Mouse (Mus musculus) thymus, postnatal 10 days (tissue): ENCODE results near the gene Ap3b2.
A peak's percentile ranks its signal among the peaks of the same experiment; 100 is the strongest.

Experiments
- DNase-seq, 2 experiments: peaks; one replicate each; pipeline ENCODE4 v3.0.0; 2021; ENCODE audit warnings: low spot score in 2 of 2

Ap3b2 gene

DNA sequence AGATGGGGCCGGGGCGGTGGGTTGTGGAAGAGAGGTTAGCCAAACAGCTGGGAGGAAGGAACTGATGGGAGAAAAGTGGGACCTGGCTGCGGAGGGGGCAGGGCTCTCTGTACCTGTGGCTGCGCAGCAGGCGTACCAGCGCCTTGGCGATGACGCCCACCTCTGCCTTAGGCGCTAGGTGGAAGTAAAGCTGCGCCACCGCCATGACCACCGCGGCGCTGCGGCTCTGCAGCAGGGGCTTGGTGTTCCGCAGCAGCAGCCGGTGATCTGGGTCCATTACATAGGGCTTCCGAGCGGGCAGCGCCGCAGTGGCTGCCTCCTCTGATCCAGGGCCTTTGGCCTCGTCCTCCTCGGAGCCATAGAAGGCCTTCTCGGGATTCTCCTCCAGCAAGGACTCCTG, 16.9 kb downstream of the Ap3b2 start:
- no peak for DNase-seq

DNA sequence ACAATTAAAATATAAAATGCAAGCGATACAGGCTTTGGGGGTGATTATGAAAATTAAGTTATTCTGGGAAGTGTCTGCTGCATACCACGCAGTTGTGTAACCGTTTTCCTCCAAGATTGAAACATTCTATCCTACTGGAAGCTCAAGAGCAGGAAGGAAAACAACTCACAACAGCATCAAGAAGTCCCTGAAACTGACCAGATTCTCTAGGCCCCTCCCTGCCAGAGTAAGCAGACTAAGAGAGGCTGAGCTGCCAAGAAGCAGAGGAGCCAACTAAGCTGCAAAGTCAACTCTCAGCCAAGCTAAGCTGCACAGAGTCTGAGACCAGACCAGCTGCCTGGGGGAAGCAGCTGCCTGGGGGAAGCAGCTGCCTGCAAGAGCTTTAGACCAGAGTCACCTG, 18.5 kb downstream of the Ap3b2 start:
- no peak for DNase-seq

- DNase-seq = no peak
Observed at GRCm38 (mm10) chr7:81464906-81465450, 28.7 kb downstream of the Ap3b2 start.

DNA sequence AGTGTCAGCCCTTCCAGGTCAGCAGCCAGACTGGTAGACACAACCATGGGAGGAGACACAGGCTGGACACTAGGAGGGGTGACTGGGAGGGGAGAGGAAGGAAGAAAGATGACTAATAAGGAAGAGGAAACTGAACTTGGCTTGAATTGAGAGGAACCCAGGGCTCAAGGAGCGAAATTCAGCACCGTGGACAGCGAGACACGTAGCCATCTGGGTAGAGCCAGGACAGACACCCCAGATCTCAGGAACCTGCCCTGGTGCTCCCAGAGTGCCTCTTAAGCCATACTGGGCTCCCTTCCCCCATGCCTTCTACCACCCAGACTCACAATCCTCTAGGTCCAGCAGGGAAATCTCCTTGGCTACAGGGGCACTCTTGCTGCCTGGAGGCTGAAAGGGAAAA, 29.6 kb downstream of the Ap3b2 start:
- DNase-seq = no peak

GRCm38 (mm10) chr7:81462815-81463214, 30.9 kb downstream of the Ap3b2 start:
- no peak for DNase-seq

DNA sequence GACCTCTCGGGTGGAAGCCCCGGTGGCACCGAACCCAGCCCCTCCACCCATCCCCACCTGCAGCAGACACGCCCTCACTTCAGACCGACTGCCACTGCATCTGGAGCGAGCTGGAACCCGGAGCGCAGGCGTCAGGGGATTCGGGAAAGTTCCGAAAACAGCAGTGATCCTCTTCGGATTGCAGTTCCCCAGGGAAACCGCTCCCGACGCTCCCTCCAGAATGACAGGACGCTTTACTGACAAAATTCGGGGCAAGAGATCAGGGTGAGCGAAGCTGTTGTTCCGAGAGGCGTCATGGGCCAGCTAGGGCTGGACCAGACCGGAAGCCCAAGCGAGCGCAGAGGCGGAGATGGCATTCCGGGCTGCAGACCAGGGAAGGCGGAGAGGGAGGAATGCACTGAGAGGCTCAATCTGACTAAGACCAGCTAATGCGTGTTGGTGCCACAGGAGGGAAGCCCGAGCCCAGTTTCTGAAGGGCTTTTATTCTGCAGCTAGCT, 38.5 kb downstream of the Ap3b2 start, which contains the start of gene Cpeb1:
Gene Cpeb1 (minus strand): TSS at position 311 of the 497 bp plus-strand sequence.
- no peak for DNase-seq

GRCm38 (mm10) chr7:81454331-81455039, 39.2 kb downstream of the Ap3b2 start:
- no peak for DNase-seq

GRCm38 (mm10) chr7:81453443-81454274, 40.1 kb downstream of the Ap3b2 start:
- DNase-seq = peak in 1 of 2 experiments; percentile 57

DNA sequence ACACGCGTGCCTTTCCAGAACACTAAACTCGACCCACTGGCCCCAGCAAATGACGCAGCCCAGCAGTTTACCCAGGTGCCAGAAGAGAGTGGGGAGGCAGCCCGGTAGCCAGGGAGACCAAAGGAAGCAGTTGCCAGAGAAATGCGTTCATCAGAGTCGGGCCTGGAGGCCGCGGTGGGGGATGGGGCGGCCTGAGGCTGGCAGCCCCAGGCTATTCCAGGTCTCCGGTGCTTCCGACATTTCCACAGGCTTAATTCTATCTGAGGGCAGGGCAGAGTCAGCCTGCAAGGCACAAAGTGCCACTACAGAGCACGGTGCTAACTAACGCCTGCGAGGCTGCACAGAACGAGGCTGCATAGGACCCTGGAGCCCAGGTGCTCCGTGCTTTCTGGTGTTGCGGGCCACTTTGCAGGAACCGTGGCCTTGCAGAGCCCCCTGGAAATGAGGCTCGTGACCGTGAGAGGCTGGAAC, 40.7 kb downstream of the Ap3b2 start:
- no peak for DNase-seq
